Mouse (Mus musculus) spleen, postnatal 4 days (tissue): ENCODE measurements around the gene Dhodh.

ENCODE experiments used
- DNase-seq, 2 experiments: peaks; one replicate each; pipeline ENCODE4 v3.0.0; 2022; ENCODE audit warnings: low spot score in 2 of 2

Dhodh gene

DNA sequence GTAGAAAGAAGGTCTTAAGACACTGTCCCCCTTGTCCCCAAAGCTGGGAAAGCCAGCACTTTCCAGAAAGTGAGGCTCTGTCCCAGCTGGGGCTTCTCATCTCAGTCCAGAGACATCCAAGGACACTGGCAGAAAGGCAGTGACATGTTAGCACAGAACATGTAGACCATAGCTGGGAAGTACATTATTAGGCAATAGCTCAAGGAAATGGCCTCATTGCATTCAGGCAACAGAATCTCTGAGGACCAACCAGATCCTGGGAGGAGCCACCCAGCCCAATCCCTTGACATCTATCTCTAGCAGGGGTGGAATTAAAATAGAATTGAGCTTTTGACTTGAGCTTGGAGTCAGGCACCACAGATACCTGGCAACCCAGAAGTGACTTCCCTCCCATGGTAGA, 22.8 kb downstream of the Dhodh start:
- no peak for DNase-seq

DNA sequence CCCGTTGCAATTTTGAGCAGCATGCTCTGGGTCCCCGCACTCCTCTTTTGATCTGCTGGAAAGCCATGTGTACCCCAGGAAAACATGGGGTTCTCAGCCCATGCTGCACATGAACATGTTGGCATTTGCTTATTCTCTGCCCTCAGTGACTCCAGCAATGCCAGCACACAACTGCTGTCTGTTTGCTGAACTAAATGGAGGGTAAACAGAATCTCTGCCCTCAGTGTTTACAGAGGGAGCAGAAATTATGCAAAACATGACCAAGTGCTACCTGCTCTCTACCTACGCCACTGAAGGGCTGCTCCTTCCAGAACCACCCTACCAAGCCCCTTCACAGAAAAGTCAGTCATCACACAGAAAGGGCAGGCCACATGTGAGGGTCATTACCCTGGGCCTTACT, 23.6 kb downstream of the Dhodh start:
- no peak for DNase-seq

- no peak for DNase-seq
These were observed 24.2 kb downstream of the Dhodh start for GRCm38 (mm10) chr8:109584293-109584692.

GRCm38 (mm10) chr8:109578900-109579301, 29.6 kb downstream of the Dhodh start, which contains the start of gene Hp:
Gene Hp (minus strand): TSS chr8:109579172.
- no peak for DNase-seq

DNA sequence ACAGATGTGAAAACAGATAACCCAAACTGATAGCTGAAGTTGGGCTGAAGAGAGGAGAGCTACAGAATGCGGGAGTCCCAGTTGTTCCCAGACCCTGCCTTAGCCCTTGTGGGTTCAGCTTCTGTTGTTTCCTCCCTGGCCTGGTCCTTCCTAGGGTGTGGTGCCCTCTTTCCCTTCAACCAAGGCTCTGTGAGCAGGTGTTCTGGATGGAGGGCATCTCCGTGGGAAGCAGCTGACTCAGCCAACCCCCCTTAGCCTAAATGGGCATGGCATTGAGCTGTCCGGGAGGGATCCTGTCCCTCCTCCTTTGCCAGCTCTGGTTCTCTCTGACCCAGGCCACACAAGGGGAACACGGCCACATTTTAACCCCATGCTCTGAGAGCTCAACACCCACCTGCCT, 32.2 kb downstream of the Dhodh start:
- DNase-seq = no peak

GRCm38 (mm10) chr8:109571139-109571538, 37.3 kb downstream of the Dhodh start:
- DNase-seq = no peak

GRCm38 (mm10) chr8:109565498-109566333, 42.8 kb downstream of the Dhodh start, which contains the start of the genes Dhx38 and Txnl4b:
Gene Dhx38 (minus strand): TSS chr8:109565861.
Gene Txnl4b (plus strand): TSS chr8:109565892.
- DNase-seq = peak; percentile 97

GRCm38 (mm10) chr8:109564766-109565165, 43.7 kb downstream of the Dhodh start:
- no peak for DNase-seq

DNA sequence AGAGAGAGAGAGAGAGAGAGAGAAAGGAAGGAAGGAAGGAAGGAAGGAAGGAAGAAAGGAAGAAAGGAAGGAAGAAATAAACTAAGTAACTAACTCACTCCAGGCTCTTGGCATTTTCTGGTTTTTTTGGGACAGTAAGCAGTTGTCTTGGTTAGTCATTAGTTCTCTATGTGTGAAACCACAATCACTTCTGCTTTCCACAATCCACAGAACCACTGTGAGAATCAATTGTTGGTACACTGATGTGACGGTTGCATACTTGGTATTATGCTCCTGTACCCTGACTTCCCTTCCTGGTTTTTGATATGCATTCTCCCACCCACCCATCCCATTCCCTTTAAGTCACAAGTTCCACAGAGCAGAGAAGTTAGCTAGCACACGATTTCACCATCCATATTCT, 44.6 kb downstream of the Dhodh start:
- DNase-seq = no peak

GRCm38 (mm10) chr8:109551663-109552062, 56.8 kb downstream of the Dhodh start:
- DNase-seq = no peak

- DNase-seq = no peak
These were observed 64.4 kb downstream of the Dhodh start for GRCm38 (mm10) chr8:109544049-109544448.

- no peak for DNase-seq
These were observed 65.5 kb downstream of the Dhodh start for GRCm38 (mm10) chr8:109542748-109543519.

DNA sequence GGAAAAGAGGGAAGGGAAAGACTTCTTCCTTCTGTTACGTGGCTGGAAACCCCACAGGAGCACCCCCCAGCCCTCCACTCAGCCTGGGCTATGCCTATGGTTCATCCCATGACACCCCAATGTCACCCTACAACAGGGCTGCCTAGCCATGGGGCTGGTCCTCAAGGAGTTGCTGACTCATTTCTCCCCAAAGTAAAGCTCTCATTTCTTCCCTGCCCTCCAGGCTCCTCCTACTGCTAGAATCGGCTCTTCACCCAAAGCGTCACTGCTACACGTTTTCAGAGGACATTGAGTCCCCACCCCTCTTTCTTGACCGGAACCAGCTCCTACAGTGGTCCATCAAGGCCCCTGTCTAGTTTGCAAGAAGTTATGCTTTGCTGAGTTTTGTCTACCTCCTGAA, 66.3 kb downstream of the Dhodh start:
- DNase-seq = no peak
